Mouse (Mus musculus) embryonic fibroblast, embryonic 13.5 days (primary cell): ENCODE measurements at regions not wholly inside any gene's neighbourhood (a gene's known extent, or its start where the extent isn't known, plus 50 kb on each side); places are given as distances from the start of the nearest gene placed in this dataset.

Experiments
- CTCF ChIP-seq: IDR thresholded peaks from 2 replicates; pipeline ENCODE4 v1.5.1; 2011; ENCODE audit warnings: mild to moderate bottlenecking, control low read depth, low read length, moderate library complexity, borderline replicate concordance; ENCODE audit not compliant: insufficient read depth
- POLR2A ChIP-seq: IDR thresholded peaks from 2 replicates; pipeline ENCODE4 v1.6.1; 2011; ENCODE audit warnings: low read depth, mild to moderate bottlenecking, control low read depth, low read length, moderate library complexity

DNA sequence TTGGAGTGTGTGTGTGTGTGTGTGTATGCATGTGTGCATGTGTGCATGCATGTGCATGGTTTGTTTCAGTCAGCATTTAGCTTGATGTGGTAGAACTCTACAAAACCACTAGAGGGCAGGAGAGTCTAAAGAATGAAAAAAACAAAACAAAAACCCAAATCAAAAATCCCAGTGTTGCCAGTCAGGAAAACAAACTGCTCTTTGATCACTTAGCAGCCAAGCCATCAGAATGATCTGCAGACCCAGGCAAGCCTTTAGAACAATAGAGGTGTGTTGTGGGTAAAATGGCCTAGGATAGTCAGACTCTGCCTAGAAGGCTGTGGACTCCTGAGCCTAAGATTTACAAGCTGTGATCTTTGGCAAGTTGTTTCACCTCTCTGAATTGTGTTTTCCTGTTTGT, 91.7 kb downstream of the Slc30a10 start:
- TF ChIP-seq POLR2A = no peak
- TF ChIP-seq CTCF = no peak
